Mouse (Mus musculus): Measurements from ENCODE around the gene Map4k1.

Gene Map4k1

DNA sequence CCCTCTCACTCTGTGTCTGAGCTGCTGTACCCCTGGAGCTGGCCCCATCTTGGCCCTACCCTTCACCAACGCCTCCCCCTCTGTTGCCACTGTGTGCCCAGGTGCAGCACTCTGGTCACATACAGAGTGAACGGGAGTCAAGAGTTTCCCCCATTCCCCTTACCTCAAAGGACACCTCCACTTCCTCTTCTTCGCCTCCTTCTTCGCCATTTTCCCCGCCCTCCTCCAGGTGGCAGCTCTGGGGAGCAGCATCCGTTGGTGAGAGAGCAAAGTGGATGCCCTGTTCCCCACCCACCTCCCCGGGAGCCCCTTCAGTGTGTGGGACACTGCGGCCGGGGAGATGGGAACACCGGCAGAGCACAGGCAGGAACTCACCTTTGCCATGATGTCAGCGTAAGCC lies 66.8 kb downstream of the Map4k1 start:
- TF ChIP-seq GATA4 (IDR thresholded peaks at IDR 0.05; ENCODE audit: insufficient replicate concordance, low read length), result no peak

DNA sequence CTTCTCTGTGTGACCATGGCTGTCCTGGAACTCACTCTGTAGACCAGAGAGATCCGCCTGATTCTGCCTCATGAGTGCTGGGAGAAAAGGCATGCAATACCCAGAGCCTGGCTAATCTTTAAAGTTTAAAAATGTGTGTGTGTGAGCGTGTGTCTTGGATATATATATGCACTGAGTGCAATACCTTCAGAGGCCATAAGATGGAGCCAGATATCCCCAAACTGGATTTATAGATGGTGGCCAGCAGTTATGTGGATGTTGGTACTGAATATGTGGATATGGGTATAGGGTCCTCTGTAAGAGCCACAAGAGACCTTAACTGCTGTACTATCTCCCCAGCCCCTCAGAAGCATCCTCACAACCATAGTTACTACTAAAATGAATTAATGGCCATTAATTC lies 68.9 kb downstream of the Map4k1 start:
- TF ChIP-seq GATA4 (IDR thresholded peaks at IDR 0.05; ENCODE audit: insufficient replicate concordance, low read length), result no peak

DNA sequence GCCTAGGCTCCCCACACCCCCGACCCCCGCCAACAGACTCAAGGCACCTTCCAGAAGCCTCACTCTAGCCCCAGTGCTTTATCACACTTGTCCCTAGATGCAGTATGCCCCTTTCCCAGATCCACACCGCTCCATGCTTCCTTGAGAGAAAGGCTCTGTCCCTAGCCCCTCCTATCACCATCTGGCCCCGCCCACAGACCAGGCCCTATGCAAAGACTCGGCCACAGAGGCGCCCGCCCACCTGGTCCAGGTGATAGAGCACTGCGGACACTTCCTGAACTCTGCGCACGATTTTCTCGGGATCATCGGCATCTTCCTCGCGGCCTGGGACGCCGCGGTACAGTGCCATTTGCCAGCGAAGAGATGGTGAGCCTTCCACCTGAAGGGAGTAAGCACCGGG lies 71.0 kb downstream of the Map4k1 start:
- no peak for TF ChIP-seq GATA4 (IDR thresholded peaks at IDR 0.05; ENCODE audit: insufficient replicate concordance, low read length)

Data from liver, adult (tissue).